Comparison of ENCODE assay signal across 15 mouse cellular contexts in the genomic region with DNA sequence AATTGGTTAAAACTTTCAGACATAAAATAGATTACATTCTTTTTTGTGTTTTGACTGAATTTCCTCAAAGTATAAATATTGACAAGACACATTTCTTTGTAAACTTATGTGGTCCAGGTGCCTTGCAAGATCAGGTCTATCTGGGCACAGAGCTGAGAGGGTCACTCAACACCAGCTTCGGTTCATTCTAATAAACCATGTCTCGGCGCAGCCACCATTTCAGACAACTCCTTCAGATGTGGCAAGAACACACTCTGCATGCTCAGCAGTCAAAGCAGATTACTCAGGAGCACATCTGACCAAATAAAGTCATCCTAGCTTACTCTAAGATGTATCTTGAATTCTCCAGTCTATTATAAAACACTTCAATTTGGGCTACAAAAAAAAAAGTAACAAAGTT.
"Had no signal": no experiment of that assay in that cellular context is flagged by ENCODE, and none has a peak within 500 bp of the region (broad histone marks: within the 10 kb centered on the region; RNA-seq: fewer than 3 reads in every experiment).

No protein-coding gene starts in this region.

- H3K36me3 ChIP-seq: neural tube, embryonic 15.5 days; stomach, embryonic 15.5 days had no signal

- DNase-seq: retina, postnatal 1 day; right cerebral cortex, adult 18-20 months; right cerebral cortex, postnatal 14 days; right cerebral cortex, postnatal 25 days; right cerebral cortex, postnatal 4 days; spleen, adult 18-20 months; thymus, adult 18-20 months; thymus, adult 2 months; thymus, postnatal 14 days; thymus, postnatal 25 days; thymus, postnatal 36 days; thymus, postnatal 4 days had no signal

- H3K9me3 ChIP-seq: neural tube, embryonic 15.5 days; stomach, embryonic 15.5 days had no signal

- H3K9ac ChIP-seq: neural tube, embryonic 15.5 days; stomach, embryonic 15.5 days had no signal

- H3K27me3 ChIP-seq: neural tube, embryonic 15.5 days; stomach, embryonic 15.5 days had no signal

- H3K27ac ChIP-seq: neural tube, embryonic 15.5 days; stomach, embryonic 15.5 days; stomach, postnatal 0 days had no signal

- H3K4me1 ChIP-seq: neural tube, embryonic 15.5 days; stomach, embryonic 15.5 days had no signal

- H3K4me2 ChIP-seq: neural tube, embryonic 15.5 days; stomach, embryonic 15.5 days had no signal

- H3K4me3 ChIP-seq: neural tube, embryonic 15.5 days; stomach, embryonic 15.5 days had no signal
